Mouse (Mus musculus): ENCODE measurements around the gene Tmem185b. TPM values are rescaled to one million over a fixed set of nuclear protein-coding genes. Genes with fewer than 3 reads are reported as not detected.

The Tmem185b gene
- total RNA-seq, 2 experiments from 2014 or later: 7.5 to 8.5 TPM

DNA sequence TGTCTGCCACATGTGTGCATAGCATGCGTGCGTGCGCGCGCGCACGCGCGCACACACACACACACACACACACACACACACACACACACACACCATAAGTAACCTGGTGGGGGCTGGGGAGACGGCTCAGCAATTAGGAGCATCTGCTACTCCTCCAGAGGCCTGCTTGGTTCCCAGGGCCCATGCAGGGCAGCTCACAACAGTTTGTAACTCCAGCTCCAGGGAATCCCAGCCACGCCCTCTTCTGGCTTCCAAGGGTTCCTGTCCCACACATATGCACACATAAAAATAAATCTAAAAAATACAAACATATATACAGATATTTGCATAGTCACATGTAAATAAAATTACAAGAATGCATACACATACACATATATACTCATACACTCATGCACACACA lies 23.2 kb upstream of the Tmem185b start:
- DNase-seq: no peak

GRCm38 (mm10) chr1:119503181-119503580 lies 22.8 kb upstream of the Tmem185b start:
- DNase-seq: no peak

DNA sequence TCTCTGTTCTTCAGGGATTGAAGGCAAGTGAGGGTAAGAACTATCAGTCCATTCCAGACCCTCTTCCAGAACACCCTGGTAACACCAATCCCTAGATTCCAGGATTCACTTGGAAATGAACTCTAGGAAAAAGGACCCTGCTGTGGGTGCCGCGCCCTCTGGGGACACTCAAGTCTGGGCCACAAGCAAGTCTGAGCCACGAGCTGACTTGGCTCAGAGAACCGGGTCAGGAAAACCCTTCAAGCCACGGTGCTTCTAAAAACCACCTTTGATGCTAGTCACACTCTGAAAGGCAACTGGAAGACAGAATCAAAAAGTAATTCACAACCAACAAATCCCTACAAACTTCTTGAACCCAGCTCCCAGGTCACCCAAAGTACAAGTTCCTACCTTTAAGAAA lies 22.2 kb upstream of the Tmem185b start:
- DNase-seq: no peak

DNA sequence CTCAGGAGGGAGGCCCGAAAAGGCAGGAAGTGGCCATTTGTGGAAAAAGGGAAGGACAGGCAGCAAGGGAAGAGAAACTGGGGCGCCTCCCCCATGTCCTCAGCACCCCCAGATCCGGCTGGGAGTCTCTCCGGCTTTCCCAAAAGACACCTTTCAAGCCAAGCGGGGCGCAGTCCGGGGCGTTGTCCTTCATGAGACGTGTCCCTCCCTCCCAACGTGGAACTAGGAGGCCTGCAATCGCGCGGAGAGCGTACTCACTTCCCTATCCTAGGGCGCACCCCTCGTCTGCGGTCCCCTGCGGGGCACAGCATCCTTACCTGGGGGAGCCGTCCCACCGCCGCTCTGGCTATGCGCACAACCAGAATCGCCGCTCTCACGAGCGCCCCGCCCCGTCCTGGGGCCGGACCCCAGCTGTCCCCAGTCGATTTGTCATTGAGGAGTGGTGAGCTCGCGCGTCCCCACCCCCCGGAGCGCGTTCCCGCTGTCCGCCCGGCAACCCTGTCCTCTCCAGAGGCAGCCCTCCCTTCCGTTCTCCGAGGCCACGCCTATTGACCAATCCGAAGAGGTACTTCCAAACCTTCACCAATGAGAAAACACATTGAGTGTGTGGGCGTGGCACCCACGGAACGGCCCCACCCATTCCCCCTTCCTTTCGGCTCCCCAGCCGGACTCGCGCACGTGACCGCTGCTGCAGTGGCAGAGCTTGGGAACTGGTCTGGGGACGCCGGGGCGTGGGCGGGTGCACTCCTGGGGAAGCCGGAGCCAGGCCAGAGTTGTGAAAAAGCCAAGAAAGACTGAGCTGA lies 21.5 kb upstream of the Tmem185b start, which contains the start of gene Ralb:
Gene Ralb, minus strand, starts transcription at position 535 of the 803 bp plus-strand sequence.
- DNase-seq: peak; percentile 91

DNA sequence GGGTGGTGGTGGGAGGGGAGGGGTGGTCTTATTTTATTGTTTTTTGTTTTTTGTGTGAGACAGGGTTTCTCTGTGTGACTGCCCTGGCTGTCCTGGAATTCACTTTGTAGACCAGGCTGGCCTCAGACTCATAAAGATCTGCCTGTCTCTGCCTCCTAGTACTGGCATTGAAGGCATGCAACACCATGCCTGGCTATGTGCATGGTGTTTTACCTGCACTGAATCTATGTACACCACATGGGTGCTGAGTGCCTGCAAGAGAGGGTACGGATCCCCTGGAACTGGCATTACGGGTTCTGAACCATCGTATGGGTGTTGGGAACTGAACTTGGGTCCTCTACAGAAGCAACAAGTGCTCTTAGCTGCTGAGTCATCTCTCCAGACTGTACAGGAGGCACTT lies 20.0 kb upstream of the Tmem185b start:
- DNase-seq: no peak

DNA sequence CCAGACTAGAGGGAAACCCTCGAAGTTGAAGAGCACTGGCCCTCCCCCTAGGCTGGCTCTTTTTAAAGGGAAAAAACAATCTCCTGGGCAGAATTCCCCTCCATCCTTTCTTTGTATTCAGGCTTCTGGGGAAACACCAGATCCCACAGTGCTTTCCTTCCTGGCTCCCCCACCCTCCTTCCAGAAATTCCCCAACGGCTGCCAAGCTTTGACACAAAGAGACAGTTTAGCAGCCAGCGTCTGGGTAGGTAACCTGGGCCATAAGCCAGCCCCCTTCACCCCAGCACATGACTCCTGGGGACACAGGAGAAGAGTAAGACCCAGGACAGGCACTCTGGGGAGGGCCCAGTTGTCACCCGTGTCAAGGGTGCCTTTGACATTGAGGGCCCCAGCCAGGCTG lies 17.4 kb upstream of the Tmem185b start:
- no peak for DNase-seq

DNA sequence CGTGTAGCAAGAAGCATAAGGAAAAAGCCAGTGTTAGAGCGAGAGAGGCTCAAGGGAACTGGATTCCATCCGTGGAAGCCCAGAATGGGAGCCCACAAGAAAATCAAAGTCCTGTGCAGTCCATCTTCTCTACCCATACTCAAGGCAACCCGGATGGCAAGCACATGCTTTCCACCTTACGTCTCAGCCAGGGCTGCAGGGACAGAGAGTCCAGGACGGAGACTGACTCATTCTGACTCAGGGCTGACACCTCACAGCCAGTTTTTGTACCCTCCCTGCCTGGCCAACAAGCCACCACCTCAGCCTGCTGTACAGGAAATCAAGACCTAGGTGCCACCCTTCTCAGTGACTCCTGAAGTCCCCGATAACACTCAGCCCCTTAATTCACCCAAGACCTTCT lies 16.5 kb upstream of the Tmem185b start:
- no peak for DNase-seq

DNA sequence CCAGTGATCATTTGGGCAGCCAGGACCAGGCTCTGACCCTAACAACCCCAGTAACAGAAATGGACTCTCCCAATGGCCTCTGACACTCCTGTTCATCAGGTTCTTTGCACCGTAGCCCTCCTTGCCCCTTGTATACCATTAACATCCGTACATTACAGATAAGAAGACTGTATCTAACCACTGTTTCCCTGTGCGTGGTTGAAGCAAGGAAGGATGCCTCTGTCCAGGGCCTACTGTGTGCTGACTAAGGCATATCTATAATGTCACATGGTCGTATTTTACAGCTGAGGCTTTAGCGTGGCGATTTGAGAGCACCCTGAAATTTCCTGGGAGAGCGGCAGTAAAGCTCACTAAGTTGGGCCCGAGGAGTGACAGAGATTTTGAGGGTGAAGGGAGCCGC lies 15.6 kb upstream of the Tmem185b start:
- DNase-seq: no peak

DNA sequence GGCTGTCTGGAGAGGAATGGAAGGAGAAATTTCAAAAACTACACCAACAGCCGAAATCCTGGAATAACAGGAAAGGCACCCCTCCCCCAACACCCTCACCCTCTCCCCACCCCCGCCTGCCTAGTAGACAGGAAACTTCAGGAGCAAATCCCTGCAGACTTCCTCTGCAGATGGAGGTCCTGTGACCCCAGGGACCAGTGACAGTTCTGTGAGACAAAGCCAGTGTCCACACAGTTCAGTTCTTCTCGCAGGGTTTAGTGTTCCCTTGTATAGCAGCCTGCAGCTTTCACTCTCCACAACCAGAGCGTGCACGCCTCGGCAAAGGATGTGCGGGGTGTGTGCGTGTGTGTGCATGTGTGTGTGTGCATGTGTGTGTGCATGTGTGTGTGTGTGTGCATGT lies 15.1 kb upstream of the Tmem185b start:
- no peak for DNase-seq

GRCm38 (mm10) chr1:119518060-119518459 lies 7.9 kb upstream of the Tmem185b start:
- no peak for DNase-seq

DNA sequence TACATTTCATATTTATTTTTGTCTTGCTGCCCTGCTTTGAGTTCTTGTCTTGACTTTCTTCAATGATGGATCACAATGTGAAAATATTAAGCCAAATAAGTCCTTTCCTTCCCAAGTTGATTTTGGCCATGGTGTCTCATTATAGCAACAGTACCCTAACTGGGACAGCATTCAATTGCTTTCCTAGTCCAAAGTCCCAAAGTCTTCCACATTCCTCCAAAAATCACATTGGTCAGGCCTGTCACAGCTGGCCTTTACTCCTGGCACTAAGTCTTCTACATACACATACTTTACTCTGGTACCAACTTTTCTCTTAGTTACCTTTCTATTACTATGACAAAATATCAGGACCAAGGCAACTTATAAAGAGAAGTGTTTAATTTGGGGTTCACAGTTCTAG lies 7.2 kb upstream of the Tmem185b start:
- no peak for DNase-seq

DNA sequence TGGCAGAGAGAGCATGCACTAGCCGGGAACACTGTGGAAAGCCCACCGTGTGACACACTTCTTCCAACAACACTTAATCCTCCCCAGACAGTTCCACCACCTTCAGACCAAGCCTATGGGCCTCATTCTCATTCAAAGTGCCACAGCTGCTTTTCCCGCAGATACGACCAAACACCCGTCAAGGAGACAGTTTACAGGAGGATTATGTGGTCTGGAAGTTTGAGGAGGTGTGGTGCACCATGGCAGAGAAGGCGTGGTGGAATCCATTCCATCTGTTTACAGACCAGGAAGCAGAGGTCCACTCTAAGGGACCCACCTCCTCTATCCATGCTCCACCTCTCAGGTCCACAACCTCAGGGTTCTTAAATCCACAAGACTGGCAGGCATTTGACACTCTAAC lies 6.7 kb upstream of the Tmem185b start:
- DNase-seq: no peak

DNA sequence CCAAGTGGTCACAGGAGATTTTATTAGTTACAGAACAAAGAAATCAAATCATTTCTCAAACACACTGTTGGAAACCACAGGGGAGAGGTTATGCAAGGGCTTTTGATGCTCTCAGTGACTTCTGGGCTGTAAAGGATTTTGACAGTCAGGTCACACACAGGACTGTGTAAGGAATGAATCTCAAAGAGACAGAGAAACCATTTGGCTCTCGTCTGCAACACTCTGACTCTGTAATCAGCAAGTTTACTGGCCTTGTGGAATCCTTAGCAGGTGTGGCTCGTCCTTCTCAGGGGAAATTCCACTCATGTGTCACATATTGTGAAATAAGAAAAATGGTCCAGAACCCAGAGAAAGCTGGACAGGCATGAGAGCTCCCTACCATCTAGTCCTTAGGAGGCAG lies 4.9 kb upstream of the Tmem185b start:
- no peak for DNase-seq

DNA sequence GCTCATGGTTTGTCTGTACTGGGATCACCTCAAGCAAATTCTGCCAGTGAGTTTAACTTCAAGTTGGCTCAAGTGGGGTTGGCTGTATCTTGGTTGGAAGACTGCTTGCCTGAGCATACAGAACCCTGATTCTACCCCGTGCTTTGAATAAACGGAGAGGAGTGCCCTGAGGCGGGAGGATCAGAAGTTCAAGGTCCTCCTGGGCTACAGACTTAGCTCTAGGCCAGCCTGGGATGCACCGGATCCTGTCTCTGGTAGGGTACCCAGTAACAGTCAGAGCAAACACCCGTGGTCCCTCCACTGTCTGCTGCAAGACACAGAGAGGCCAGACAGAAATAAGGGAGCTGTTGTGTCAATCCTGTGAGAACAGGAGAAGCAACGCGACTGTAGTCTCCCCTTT lies 4.3 kb upstream of the Tmem185b start:
- DNase-seq: no peak

GRCm38 (mm10) chr1:119522726-119523125 lies 3.2 kb upstream of the Tmem185b start:
- no peak for DNase-seq

DNA sequence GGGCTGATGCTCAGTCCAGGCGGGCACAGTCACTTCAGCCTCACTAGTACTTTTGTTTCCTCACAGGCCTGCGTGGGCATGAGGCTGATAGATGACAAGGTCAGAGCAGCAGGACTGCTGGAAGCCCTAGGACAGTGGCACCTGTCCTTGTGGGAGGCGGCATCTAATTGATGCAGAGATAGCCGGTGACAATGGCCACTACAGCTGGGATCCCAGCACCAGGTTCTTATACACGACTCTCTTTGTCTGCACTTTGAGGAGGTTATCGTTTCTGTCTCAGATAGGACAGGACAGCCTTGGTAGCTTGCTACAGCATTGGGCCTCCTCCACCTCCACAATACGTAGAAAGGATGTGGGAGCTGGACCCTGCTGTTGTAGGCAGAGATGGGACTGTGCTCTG lies 2.6 kb upstream of the Tmem185b start:
- no peak for DNase-seq

DNA sequence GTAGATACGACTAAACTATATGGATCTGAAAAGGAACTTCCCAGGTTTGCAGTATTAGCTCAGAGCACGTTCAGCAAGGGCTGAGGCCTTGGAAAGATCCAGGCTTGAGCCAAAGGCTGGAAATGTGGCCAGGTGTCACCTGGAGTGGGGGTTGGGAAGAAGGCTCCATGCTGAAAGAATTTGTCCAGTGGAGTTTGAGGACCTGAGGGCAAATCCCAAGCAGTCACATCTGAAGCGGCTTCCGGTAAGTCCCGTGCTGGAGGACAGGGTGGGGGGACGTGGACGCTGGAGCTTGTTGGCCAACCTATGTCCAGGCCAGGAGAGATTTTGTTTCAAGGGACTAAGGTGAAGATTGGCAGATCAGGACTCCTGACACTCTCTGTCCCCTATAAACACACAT lies 2.1 kb upstream of the Tmem185b start:
- DNase-seq: no peak

DNA sequence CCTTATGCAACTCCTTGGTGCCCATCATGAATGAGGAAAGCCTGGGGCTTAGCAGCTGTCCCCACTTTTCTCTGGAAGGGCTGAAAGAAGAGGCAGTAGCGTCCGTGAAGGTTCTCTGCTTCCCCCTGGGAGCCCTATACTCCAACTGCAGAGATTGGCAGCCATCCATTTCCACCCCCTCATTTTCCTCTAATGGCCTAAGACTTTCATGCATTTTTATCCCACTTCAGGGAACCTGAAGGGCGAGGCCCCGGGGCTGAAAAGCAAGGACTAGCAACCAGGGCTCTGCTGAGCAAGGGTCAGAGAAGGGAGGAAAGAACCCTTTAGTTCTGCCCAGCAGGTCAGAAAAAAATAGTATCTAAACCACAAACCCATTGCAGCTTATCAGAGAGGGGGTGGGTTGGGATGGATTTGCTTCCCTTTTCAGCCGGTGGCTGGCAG lies 936 bp upstream of the Tmem185b start:
- peak; percentile 49 for DNase-seq

DNA sequence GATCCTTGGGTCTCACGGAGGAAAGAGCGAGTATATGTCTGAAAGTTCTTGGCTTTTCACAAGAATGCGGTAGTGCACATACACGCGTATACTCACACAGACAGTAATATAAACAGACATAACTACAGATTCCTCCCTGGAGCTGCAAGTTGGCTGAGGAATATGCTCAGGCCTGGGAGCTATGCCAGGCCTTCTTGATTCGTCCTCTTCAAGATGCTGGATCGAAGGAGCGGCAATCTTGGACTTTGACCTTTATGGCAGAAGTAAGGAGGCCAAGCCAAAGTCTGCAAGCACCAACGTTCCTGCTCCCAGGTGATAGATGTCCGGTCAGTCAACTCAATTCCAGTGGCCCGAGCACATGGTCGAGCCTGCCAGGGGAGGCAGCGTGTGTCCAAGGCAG lies 5.0 kb downstream of the Tmem185b start:
- no peak for DNase-seq

GRCm38 (mm10) chr1:119532165-119532564 lies 6.2 kb downstream of the Tmem185b start:
- DNase-seq: no peak

DNA sequence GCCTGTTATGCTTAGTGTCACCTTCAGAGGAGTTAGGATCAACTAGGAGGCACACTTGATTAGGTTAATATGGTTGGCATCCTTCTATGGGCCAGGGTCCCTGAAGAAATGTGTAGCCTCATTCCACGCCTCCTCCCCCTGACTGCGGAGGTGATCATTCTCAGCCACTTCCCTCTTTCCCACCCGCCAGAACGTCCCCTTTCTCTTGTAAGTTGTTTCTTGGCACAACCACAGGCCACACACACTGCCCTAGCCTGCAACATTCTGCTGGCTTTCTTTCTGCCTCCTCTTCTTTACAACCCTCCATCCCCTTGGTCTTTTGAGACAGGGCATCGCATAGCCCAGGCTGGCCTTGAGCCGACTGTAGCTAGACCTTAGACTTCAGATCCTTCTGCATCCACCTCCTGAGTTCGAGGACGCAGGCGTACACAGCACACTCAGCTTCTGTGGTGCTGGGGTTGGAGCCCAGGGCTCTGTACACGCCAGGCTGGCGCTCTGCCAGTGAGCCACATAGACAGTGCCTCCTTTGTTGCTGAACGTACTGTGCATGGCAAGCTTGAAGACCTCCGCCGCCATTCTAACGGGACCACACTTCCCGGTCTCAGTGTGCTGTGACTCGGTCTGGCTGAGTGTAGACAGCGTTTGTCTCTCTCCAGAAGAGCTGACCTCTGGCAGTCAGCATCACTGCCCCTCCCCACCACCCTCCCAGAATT lies 7.3 kb downstream of the Tmem185b start:
- DNase-seq: no peak

GRCm38 (mm10) chr1:119534341-119534740 lies 8.4 kb downstream of the Tmem185b start:
- DNase-seq: no peak

- DNase-seq: no peak
These were observed 10.2 kb downstream of the Tmem185b start for GRCm38 (mm10) chr1:119536122-119536521.

GRCm38 (mm10) chr1:119537651-119538050 lies 11.7 kb downstream of the Tmem185b start:
- no peak for DNase-seq

Measured in gastrocnemius, postnatal 10 days (tissue).